Mouse (Mus musculus) kidney, postnatal 0 days (tissue): Measurements from ENCODE around the gene Rab15. TPM values are rescaled to one million over a fixed set of nuclear protein-coding genes. Genes with fewer than 3 reads are reported as not detected.
A peak's percentile ranks its signal among the peaks of the same experiment; 100 is the strongest.

Experiments used
- ATAC-seq: fragments of 200-750 bp; cut with Nextera tagmentation; replicated peaks from 2 replicates; pipeline ENCODE4 v1.8.0; 2017; ENCODE audit warnings: low read depth, moderate number of reproducible peaks, moderate TSS enrichment, moderate library complexity; ENCODE audit not compliant: low FRiP score
- DNase-seq: peaks from one replicate; pipeline ENCODE4 v3.0.0-alpha.2; 2016; ENCODE audit warnings: low spot score
- H3K27ac ChIP-seq: fragments of 300-500 bp; sonication (generic); 2 replicates; pipeline ENCODE4 v1.5.1; 2014; ENCODE audit warnings: mild to moderate bottlenecking
- H3K27me3 ChIP-seq: fragments of 300-500 bp; sonication (generic); 2 replicates; pipeline ENCODE4 v1.6.1; 2014; ENCODE audit warnings: low read length, mixed read lengths; ENCODE audit not compliant: insufficient read depth
- H3K36me3 ChIP-seq: fragments of 300-500 bp; sonication (generic); 2 replicates; pipeline ENCODE4 v1.6.1; 2014; ENCODE audit warnings: low read length, mixed read lengths; ENCODE audit not compliant: insufficient read depth
- H3K4me1 ChIP-seq: fragments of 300-500 bp; sonication (generic); replicated peaks from 2 replicates; pipeline ENCODE4 v1.6.1; 2014; ENCODE audit warnings: antibody characterized with exemption, low read length, mixed read lengths; ENCODE audit not compliant: insufficient read depth
- H3K4me2 ChIP-seq: fragments of 300-500 bp; sonication (generic); 2 replicates; pipeline ENCODE4 v1.6.1; 2014; ENCODE audit warnings: mild to moderate bottlenecking, low read length, moderate library complexity, mixed read lengths
- H3K4me3 ChIP-seq: fragments of 300-500 bp; sonication (generic); replicated peaks from 2 replicates; pipeline ENCODE4 v1.5.1; 2014; ENCODE audit warnings: low read depth, low read length
- H3K9ac ChIP-seq: fragments of 300-500 bp; sonication (generic); 2 replicates; pipeline ENCODE4 v1.6.1; 2014; ENCODE audit warnings: low read depth, low read length
- H3K9me3 ChIP-seq: fragments of 300-500 bp; sonication (generic); replicated peaks from 2 replicates; pipeline ENCODE4 v1.6.1; 2016; ENCODE audit warnings: low read length, inconsistent platforms, mixed read lengths
- CTCF ChIP-seq: IDR thresholded peaks from 2 replicates; pipeline ENCODE4 v1.5.1; 2016; ENCODE audit warnings: antibody characterized with exemption, low read depth, mild to moderate bottlenecking, moderate library complexity
- WGBS: fragments of 180-500 bp; shearing (Covaris S2); extraction: QIAGEN DNeasy Blood & Tissue Kit; methylation state at CpG from one replicate; pipeline ENCODE4 v1.1.7; 2014; 5-methylcytosine and 5-hydroxymethylcytosine counted together
- polyA plus RNA-seq: library from polyadenylated mRNA; unstranded; fragments of >200 nt; fragmentation: Nextera tagmentation; extraction: Ambion mirVana; gene quantifications from 2 replicates; pipeline ENCODE4 v1.2.1, GENCODE M21; 2015

Rab15 gene
- polyA plus RNA-seq, 1 experiment from 2014 or later = 12.1 TPM

DNA sequence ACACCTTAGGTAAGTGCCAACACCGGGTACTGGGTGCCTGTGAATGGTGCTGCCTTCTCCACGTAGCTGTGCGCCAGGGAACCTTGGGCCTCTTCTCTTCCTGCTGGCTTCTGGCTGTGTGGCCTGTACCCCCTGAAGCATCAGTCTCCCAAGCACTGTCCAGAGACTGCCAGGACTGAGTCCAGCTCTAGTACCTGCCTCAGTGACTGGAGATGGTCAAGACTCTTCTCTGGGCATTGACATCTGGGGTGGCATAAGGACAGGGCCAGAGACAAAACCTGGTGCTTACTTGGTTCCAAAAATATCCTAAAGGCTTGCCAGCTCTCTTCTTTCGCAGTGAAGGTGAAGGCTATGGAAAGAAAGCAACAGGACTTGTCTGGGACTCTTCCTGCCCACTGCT is 11.7 kb downstream of the Rab15 start:
- H3K9me3 ChIP-seq = no peaks in the 10 kb centered on the region
- 97% methylated on average over 4 of the region's 4 CpGs for WGBS
- H3K36me3 ChIP-seq = no peaks in the 10 kb centered on the region
- no peak overlapping the region for H3K9ac ChIP-seq
- H3K4me3 ChIP-seq = no peak overlapping the region
- H3K27me3 ChIP-seq = no peaks in the 10 kb centered on the region; the same call in 1 of the 2 replicates
- no peak overlapping the region for H3K4me2 ChIP-seq
- ATAC-seq (no peak), DNase-seq (no peak)
- no peak for TF ChIP-seq CTCF
- no peaks in the 10 kb centered on the region for H3K4me1 ChIP-seq
- no peak overlapping the region for H3K27ac ChIP-seq

DNA sequence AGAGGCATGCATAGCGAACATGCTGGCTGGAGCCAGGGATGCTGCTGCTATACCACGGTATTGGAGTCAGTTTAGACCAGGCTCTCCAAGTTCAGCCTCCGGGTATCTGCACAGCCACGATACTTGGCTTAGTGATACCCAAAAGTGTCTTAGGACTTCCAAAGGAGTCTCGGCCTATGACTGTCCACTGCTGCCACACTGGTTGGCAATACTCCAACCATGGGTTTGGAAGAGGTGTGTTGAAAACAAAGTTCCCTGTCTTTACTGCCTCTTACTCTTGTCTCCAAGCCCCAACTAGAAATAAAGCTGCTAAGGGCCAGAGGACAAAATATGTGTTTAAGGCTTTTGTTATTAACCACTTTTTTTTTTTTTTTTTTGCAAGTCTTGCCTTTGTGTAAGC is 12.2 kb downstream of the Rab15 start:
- H3K27me3 ChIP-seq = no peaks in the 10 kb centered on the region; the same call in 1 of the 2 replicates
- ATAC-seq = no peak
- no peak for DNase-seq
- 87% methylated on average over 5 of the region's 5 CpGs for WGBS
- H3K4me1 ChIP-seq = no peaks in the 10 kb centered on the region
- no peak for TF ChIP-seq CTCF
- no peaks in the 10 kb centered on the region for H3K9me3 ChIP-seq
- no peak overlapping the region for H3K4me2 ChIP-seq
- no peaks in the 10 kb centered on the region for H3K36me3 ChIP-seq
- H3K9ac ChIP-seq = no peak overlapping the region
- no peak overlapping the region for H3K27ac ChIP-seq
- no peak overlapping the region for H3K4me3 ChIP-seq

DNA sequence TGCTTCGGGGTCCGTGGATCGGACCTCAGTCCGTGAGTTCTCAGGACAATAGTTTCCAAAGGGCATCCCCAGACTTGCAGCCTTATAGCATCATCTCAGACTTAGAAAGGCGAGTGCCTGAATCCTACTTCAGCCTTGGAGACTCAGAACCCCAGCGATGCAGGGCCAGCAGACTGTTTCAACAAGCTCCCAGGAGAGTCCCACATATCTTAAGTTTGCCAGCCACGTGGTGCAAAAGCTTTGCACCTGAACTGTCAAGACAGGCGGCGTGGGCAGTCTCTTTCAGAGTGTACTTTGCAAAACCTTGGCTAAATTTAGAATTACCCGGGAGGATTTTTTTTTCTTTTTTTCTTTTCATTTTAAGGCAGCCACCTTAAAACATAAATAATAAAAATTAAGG is 14.9 kb downstream of the Rab15 start:
- no peak overlapping the region for H3K9ac ChIP-seq
- no peak overlapping the region for H3K27ac ChIP-seq
- DNase-seq (no peak), ATAC-seq (no peak)
- H3K36me3 ChIP-seq = no peaks in the 10 kb centered on the region
- H3K4me1 ChIP-seq = no peaks in the 10 kb centered on the region
- no peaks in the 10 kb centered on the region for H3K9me3 ChIP-seq
- no peak for TF ChIP-seq CTCF
- no peak overlapping the region for H3K4me3 ChIP-seq
- H3K27me3 ChIP-seq = no peaks in the 10 kb centered on the region
- no peak overlapping the region for H3K4me2 ChIP-seq
- WGBS = 77% methylated on average over 10 of the region's 10 CpGs

DNA sequence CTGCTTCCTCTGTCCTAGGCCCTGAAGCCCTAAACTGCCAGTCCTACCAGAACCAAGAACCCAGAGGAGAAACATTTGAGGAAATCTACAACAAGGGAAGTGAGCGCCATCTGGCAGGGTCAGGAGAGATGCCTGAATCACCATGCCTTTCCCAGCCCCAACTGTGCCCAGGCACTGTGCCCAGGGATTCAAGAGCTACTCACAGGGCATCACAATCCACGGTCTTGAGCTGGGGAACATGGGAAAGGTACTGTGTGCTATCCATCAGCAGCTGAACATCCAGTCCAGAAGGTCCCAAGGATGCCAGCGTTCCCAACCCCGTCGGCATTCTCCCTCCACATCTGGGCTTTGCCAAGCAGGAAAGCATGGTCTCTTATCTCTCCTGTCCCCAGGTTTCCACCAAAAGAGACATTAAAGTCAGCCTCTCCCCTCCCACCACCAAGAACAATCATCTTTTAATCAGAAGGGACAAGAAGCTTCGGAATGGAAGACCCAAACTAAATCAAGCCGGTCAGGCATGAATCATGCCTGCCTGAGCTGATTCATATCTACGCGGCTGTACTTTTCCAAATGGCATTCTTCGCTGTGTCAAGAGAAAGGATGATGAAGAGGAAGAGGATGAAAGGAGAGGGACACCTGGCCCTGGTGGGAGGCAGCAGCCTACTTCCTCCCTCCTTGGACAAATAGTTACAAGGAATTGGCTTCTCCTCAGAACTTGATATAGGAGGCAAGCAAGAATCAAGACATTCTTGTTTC is 17.5 kb downstream of the Rab15 start:
- TF ChIP-seq CTCF = no peak
- no peaks in the 10 kb centered on the region for H3K4me1 ChIP-seq
- DNase-seq (no peak), ATAC-seq (no peak)
- no peak overlapping the region for H3K4me3 ChIP-seq
- no peaks in the 10 kb centered on the region for H3K27me3 ChIP-seq
- no peak overlapping the region for H3K4me2 ChIP-seq
- 79% methylated on average over 10 of the region's 10 CpGs for WGBS
- H3K36me3 ChIP-seq = no peaks in the 10 kb centered on the region
- no peak overlapping the region for H3K27ac ChIP-seq
- no peak overlapping the region for H3K9ac ChIP-seq
- no peaks in the 10 kb centered on the region for H3K9me3 ChIP-seq

DNA sequence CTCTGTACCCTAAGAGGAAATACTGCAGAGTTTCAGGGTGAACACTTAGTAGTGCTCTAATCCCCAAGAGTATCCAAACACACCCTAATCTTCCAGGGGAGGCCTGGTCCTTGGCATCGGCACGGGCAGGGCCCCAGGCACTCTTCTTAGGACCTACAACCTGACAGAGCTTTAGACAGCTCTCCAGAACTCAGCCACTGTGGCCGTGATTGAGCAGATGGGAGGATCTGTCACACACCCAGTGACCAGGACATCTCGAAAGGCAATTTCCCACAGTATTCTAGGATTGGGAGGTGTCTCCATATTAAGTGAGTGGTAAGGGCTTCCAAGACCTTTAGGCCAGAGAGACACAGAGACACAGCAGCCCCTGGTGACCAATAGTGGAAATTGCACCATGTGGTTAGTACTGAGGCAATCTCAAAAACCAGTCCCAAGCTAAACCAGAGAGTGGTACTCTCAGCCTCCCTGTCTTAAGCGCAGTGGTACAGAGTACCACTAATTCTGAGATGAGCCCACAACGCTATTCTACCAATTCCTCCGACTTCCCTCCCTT is 18.9 kb downstream of the Rab15 start:
- Histone ChIP-seq H3K36me3 (no peaks in the 10 kb centered on the region), H3K27me3 (no peaks in the 10 kb centered on the region), H3K4me1 (no peaks in the 10 kb centered on the region), H3K4me3 (no peak overlapping the region), H3K9ac (no peak overlapping the region), H3K9me3 (no peaks in the 10 kb centered on the region), H3K4me2 (no peak overlapping the region), H3K27ac (no peak overlapping the region)
- peak; percentile 76 for DNase-seq
- 50% methylated on average over 7 of the region's 7 CpGs for WGBS
- TF ChIP-seq CTCF = peak; percentile 84
- peak; percentile 55 for ATAC-seq

DNA sequence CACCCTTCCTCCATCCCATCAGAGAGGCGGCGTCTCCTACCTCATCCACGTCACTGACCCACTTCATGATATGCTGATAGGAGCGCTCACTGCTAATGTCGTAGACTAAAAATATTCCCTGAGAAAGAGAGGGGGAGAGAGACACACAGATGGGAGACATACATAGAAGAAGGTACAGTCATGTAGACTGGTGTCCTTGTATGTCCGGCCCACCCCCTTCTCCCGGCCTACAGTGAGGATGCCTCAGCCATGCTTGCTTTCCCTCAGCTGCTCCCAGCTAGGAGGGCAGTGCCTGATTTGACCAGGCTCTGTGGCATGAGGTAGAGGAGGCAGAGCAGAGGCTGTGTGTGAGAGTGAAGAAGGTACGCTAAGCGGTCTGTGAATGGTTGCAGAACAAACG is 19.7 kb downstream of the Rab15 start:
- Histone ChIP-seq H3K27ac (no peak overlapping the region), H3K4me3 (no peak overlapping the region), H3K4me1 (no peaks in the 10 kb centered on the region), H3K36me3 (no peaks in the 10 kb centered on the region), H3K9me3 (no peaks in the 10 kb centered on the region), H3K9ac (no peak overlapping the region), H3K27me3 (no peaks in the 10 kb centered on the region), H3K4me2 (no peak overlapping the region)
- no peak for DNase-seq
- TF ChIP-seq CTCF = no peak
- ATAC-seq = no peak
- WGBS = 90% methylated on average over 10 of the region's 10 CpGs
